Mouse (Mus musculus) liver, postnatal 0 days (tissue): ENCODE results near the gene Ankmy2. TPM values are rescaled to one million over a fixed set of nuclear protein-coding genes. Genes with fewer than 3 reads are reported as not detected.

Experiments used
- ATAC-seq: fragments of 200-750 bp; cut with Nextera tagmentation; 2 replicates; pipeline ENCODE4 v1.8.0; 2017; ENCODE audit warnings: mild to moderate bottlenecking, moderate library complexity
- DNase-seq: peaks from one replicate; pipeline ENCODE4 v3.0.0-alpha.2; 2016
- H3K27ac ChIP-seq: fragments of 300-500 bp; sonication (generic); 2 replicates; pipeline ENCODE4 v1.5.1; 2014; ENCODE audit warnings: antibody characterized with exemption, moderate library complexity, mild to moderate bottlenecking, low read depth
- H3K27me3 ChIP-seq: fragments of 300-500 bp; sonication (generic); 2 replicates; pipeline ENCODE4 v1.6.1; 2014; ENCODE audit warnings: low read length, control low read depth, mixed read lengths; ENCODE audit not compliant: insufficient read depth
- H3K36me3 ChIP-seq: fragments of 300-500 bp; sonication (generic); replicated peaks from 2 replicates; pipeline ENCODE4 v1.6.1; 2014; ENCODE audit warnings: mild to moderate bottlenecking, control low read depth, low read length, moderate library complexity, mixed read lengths; ENCODE audit not compliant: insufficient read depth
- H3K4me1 ChIP-seq: fragments of 300-500 bp; sonication (generic); 2 replicates; pipeline ENCODE4 v1.6.1; 2014; ENCODE audit warnings: antibody characterized with exemption, mild to moderate bottlenecking, control low read depth; ENCODE audit not compliant: insufficient read depth
- H3K4me2 ChIP-seq: fragments of 300-500 bp; sonication (generic); 2 replicates; pipeline ENCODE4 v1.6.1; 2014; ENCODE audit warnings: low read depth, mild to moderate bottlenecking, low read length, moderate library complexity, mixed read lengths
- H3K4me3 ChIP-seq: fragments of 300-500 bp; sonication (generic); 2 replicates; pipeline ENCODE4 v1.5.1; 2014; ENCODE audit warnings: low read depth, low read length
- H3K9ac ChIP-seq: fragments of 300-500 bp; sonication (generic); replicated peaks from 2 replicates; pipeline ENCODE4 v1.6.1; 2014; ENCODE audit warnings: mild to moderate bottlenecking, moderate library complexity
- H3K9me3 ChIP-seq: fragments of 300-500 bp; sonication (generic); 2 replicates; pipeline ENCODE4 v1.6.1; 2016; ENCODE audit warnings: mild to moderate bottlenecking, control low read depth, low read length, mixed read lengths
- CTCF ChIP-seq: sonication (generic); IDR thresholded peaks from 2 replicates; pipeline ENCODE4 v1.5.1; 2016; ENCODE audit warnings: antibody characterized with exemption, low read depth
- EP300 ChIP-seq: IDR thresholded peaks from 2 replicates; pipeline ENCODE4 v1.6.1; 2016; ENCODE audit warnings: antibody characterized with exemption, low read depth, mild to moderate bottlenecking
- WGBS: fragments of 180-500 bp; shearing (Covaris S2); extraction: QIAGEN DNeasy Blood & Tissue Kit; methylation state at CpG from one replicate; pipeline ENCODE4 v1.1.7; 2014; ENCODE audit not compliant: insufficient replicate concordance; 5-methylcytosine and 5-hydroxymethylcytosine counted together
- polyA plus RNA-seq: library from polyadenylated mRNA; unstranded; fragments of >200 nt; fragmentation: Nextera tagmentation; extraction: Ambion mirVana; gene quantifications from 2 replicates; pipeline ENCODE4 v1.2.1, GENCODE M21; 2015

The Ankmy2 gene
- polyA plus RNA-seq, 1 experiment from 2014 or later = 6.4 TPM

GRCm38 (mm10) chr12:36119244-36119643 lies 37.7 kb upstream of the Ankmy2 start:
- WGBS = 72% methylated on average over 3 of the region's 3 CpGs
- no peak for TF ChIP-seq CTCF
- TF ChIP-seq EP300 = no peak

GRCm38 (mm10) chr12:36126049-36126448 lies 30.9 kb upstream of the Ankmy2 start:
- ATAC-seq (no peak), DNase-seq (no peak)
- Histone ChIP-seq H3K4me2 (no peak overlapping the region), H3K4me1 (no peaks in the 10 kb centered on the region), H3K27ac (no peak overlapping the region), H3K27me3 (no peaks in the 10 kb centered on the region), H3K4me3 (no peak overlapping the region), H3K36me3 (peaks cover 13% of the 10 kb centered on the region), H3K9me3 (no peaks in the 10 kb centered on the region; the same call in 1 of the 2 replicates), H3K9ac (no peak overlapping the region)
- WGBS = 88% methylated on average over 5 of the region's 5 CpGs
- TF ChIP-seq EP300 = no peak

More at GRCm38 (mm10) chr12:36119244-36119643, 37.7 kb upstream of the Ankmy2 start:
- Histone ChIP-seq H3K4me3 (no peak overlapping the region), H3K9ac (no peak overlapping the region), H3K4me1 (no peaks in the 10 kb centered on the region), H3K4me2 (no peak overlapping the region), H3K9me3 (no peaks in the 10 kb centered on the region), H3K27me3 (no peaks in the 10 kb centered on the region), H3K36me3 (peaks cover 17% of the 10 kb centered on the region), H3K27ac (no peak overlapping the region)
- peak; percentile 35; the same call in 1 of the 2 replicates for ATAC-seq
- DNase-seq = no peak

- Histone ChIP-seq H3K36me3 (peaks cover 11% of the 10 kb centered on the region), H3K27me3 (no peaks in the 10 kb centered on the region), H3K4me3 (no peak overlapping the region), H3K4me2 (no peak overlapping the region), H3K9me3 (no peaks in the 10 kb centered on the region; the same call in 1 of the 2 replicates), H3K27ac (no peak overlapping the region), H3K9ac (no peak overlapping the region), H3K4me1 (no peaks in the 10 kb centered on the region)
- 91% methylated on average over 5 of the region's 5 CpGs for WGBS
- DNase-seq = no peak
- no peak for TF ChIP-seq EP300
- TF ChIP-seq CTCF = no peak
- no peak for ATAC-seq
Observed at GRCm38 (mm10) chr12:36129826-36130225, 27.1 kb upstream of the Ankmy2 start.

GRCm38 (mm10) chr12:36132254-36132653 lies 24.7 kb upstream of the Ankmy2 start:
- TF ChIP-seq CTCF = no peak
- no peak for TF ChIP-seq EP300
- Histone ChIP-seq H3K36me3 (peaks cover 11% of the 10 kb centered on the region), H3K4me3 (no peak overlapping the region), H3K9ac (no peak overlapping the region), H3K27ac (no peak overlapping the region), H3K27me3 (no peaks in the 10 kb centered on the region), H3K4me1 (peaks cover 2% of the 10 kb centered on the region; the same call in 1 of the 2 replicates), H3K4me2 (no peak overlapping the region), H3K9me3 (no peaks in the 10 kb centered on the region; the same call in 1 of the 2 replicates)
- no peak for DNase-seq
- WGBS = 87% methylated on average over 2 of the region's 2 CpGs
- no peak for ATAC-seq

GRCm38 (mm10) chr12:36132668-36133067 lies 24.2 kb upstream of the Ankmy2 start:
- no peak overlapping the region for H3K4me3 ChIP-seq
- ATAC-seq (no peak), DNase-seq (no peak)
- H3K27ac ChIP-seq = no peak overlapping the region
- no peaks in the 10 kb centered on the region; the same call in 1 of the 2 replicates for H3K9me3 ChIP-seq
- TF ChIP-seq CTCF (no peak), EP300 (no peak)
- no peak overlapping the region for H3K9ac ChIP-seq
- H3K27me3 ChIP-seq = no peaks in the 10 kb centered on the region
- H3K4me2 ChIP-seq = no peak overlapping the region
- H3K4me1 ChIP-seq = peaks cover 2% of the 10 kb centered on the region; the same call in 1 of the 2 replicates
- H3K36me3 ChIP-seq = peaks cover 11% of the 10 kb centered on the region
- WGBS = 83% methylated on average over 3 of the region's 3 CpGs

GRCm38 (mm10) chr12:36133547-36133946 lies 23.4 kb upstream of the Ankmy2 start:
- ATAC-seq = no peak
- peaks cover 11% of the 10 kb centered on the region for H3K36me3 ChIP-seq
- no peak overlapping the region for H3K4me2 ChIP-seq
- H3K27me3 ChIP-seq = no peaks in the 10 kb centered on the region
- no peaks in the 10 kb centered on the region; the same call in 1 of the 2 replicates for H3K9me3 ChIP-seq
- WGBS = 72% methylated on average over 5 of the region's 5 CpGs
- H3K4me3 ChIP-seq = no peak overlapping the region
- H3K27ac ChIP-seq = no peak overlapping the region
- DNase-seq = no peak
- no peak for TF ChIP-seq EP300
- H3K4me1 ChIP-seq = peaks cover 2% of the 10 kb centered on the region; the same call in 1 of the 2 replicates
- H3K9ac ChIP-seq = no peak overlapping the region
